Mouse (Mus musculus) Patski (cell line): ENCODE measurements around the gene Lin37. TPM values are rescaled to one million over a fixed set of nuclear protein-coding genes. Genes with fewer than 3 reads are reported as not detected.

ENCODE experiments used
- ATAC-seq: fragments of 100-300 bp; one replicate; pipeline ENCODE4 v1.8.0; 2021
- CTCF ChIA-PET: fragments of 350-600 bp; sonication (Branson Sonifier 250); formaldehyde crosslinking; loops from one replicate; lab custom pipeline; 2022; ENCODE audit warnings: inconsistent platforms; lab: Charles Lee
- POLR2A ChIA-PET: fragments of 350-600 bp; sonication (Branson Sonifier 250); formaldehyde crosslinking; loops from one replicate; lab custom pipeline; 2022; ENCODE audit warnings: antibody characterized with exemption, inconsistent platforms; lab: Charles Lee
- DNase-seq: peaks from one replicate; pipeline ENCODE4 v3.0.0-alpha.2; 2011; ENCODE audit warnings: low read depth, low spot score
- H3K27me3 ChIP-seq: fragments of 371-371 bp; one replicate; pipeline ENCODE4 v1.5.1; 2021
- CTCF ChIP-seq: fragments of 100-300 bp; IDR thresholded peaks from one replicate; pipeline ENCODE4 v1.5.1; 2021
- in situ Hi-C: fragments of 300-500 bp; cut with MboI; formaldehyde crosslinking; loops from 3 replicates; pipeline ENCODE4 v1.11.1; 2018; ENCODE audit warnings: low pct_unique_long_range_greater_than_20kb, mixed read lengths
- polyA plus RNA-seq: library from polyadenylated mRNA; unstranded; gene quantifications from one replicate; pipeline ENCODE4 v1.2.3, GENCODE M21; 2021

Gene Lin37
- polyA plus RNA-seq, 1 experiment from 2014 or later = 36.4 TPM

DNA sequence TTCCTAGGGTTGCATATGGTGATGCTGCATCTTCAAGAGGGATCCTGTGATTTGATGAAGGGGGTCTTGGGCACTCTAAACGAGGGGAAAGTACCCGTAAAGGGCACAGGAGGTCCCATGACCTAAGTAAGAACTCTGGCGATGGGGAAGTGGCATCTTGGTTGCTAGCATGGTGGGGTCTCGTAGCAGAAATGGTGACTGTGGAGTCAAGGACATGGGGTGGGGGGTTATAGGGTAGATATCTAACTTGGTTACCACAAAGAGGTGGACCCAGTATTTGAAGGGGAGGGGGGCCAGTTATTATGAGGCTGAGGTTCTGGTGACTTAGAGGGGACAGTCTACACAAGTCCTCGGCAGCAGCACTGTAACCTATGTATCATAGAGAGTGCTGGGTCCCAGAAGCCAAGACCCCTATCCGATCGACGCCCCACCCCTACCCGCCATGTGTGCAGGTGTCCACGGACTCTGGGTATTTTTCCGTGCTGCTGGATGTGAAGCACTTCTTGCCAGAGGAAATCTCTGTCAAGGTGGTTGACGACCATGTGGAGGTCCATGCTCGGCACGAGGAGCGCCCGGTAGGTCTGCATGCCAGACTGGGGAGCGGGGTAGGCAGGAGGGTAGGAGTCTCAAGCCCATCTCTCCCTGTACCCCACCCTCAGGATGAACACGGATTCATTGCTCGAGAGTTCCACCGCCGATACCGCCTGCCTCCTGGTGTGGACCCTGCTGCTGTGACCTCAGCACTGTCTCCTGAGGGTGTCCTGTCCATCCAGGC is 5.6 kb downstream of the Lin37 start:
- ChIA-PET CTCF (interaction anchor here (1.8 kb wide), 1 partner anchor 18 kb away, joined by 6 read pairs; no protein-coding TSS in a partner anchor), POLR2A (no interaction called here)
- DNase-seq (no peak), ATAC-seq (no peak)
- H3K27me3 ChIP-seq = no peaks in the 10 kb centered on the region
- TF ChIP-seq CTCF = no peak
- in situ Hi-C loops = loop anchor here (10.0 kb wide), 1 partner anchor 1729 kb away; the partner anchor contains the start of gene Ech1

DNA sequence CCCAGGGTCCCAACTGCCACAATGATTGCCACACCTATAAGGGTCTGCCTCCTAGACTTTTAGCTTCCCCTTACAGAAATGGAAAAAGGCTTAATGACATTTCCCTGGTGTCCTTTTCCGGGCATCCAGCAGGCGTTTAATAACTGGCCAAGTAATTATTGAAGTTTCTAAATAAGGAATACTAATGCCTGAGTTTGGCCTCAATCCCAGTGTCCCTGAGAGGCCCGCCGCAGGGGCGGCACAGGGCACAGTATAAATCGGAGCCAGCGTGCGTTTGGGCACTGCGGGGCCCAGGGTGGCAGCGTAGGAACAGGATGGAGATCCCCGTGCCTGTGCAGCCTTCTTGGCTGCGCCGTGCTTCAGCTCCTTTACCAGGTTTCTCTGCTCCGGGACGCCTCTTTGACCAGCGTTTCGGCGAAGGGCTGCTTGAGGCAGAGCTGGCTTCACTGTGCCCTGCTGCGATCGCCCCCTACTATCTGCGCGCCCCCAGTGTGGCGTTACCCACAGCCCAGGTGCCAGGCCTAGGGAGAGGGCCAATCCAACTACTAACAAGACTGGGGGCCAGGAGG is 6.5 kb downstream of the Lin37 start:
- no peak for TF ChIP-seq CTCF
- ChIA-PET POLR2A (interaction anchor here (0.7 to 1.0 kb wide), 3 partner anchors 10 to 32 kb away, joined by 3 read pairs; partner anchors contain the start of genes Gm49396 and U2af1l4), CTCF (interaction anchor here (0.8 to 1.8 kb wide), 3 partner anchors 16 to 62 kb away, joined by 3 to 6 read pairs (median 6); no protein-coding TSS in a partner anchor)
- no peaks in the 10 kb centered on the region for H3K27me3 ChIP-seq
- DNase-seq = no peak
- in situ Hi-C loops = loop anchor here (10.0 kb wide), 1 partner anchor 1728 kb away; the partner anchor contains the start of gene Ech1
- ATAC-seq = no peak

DNA sequence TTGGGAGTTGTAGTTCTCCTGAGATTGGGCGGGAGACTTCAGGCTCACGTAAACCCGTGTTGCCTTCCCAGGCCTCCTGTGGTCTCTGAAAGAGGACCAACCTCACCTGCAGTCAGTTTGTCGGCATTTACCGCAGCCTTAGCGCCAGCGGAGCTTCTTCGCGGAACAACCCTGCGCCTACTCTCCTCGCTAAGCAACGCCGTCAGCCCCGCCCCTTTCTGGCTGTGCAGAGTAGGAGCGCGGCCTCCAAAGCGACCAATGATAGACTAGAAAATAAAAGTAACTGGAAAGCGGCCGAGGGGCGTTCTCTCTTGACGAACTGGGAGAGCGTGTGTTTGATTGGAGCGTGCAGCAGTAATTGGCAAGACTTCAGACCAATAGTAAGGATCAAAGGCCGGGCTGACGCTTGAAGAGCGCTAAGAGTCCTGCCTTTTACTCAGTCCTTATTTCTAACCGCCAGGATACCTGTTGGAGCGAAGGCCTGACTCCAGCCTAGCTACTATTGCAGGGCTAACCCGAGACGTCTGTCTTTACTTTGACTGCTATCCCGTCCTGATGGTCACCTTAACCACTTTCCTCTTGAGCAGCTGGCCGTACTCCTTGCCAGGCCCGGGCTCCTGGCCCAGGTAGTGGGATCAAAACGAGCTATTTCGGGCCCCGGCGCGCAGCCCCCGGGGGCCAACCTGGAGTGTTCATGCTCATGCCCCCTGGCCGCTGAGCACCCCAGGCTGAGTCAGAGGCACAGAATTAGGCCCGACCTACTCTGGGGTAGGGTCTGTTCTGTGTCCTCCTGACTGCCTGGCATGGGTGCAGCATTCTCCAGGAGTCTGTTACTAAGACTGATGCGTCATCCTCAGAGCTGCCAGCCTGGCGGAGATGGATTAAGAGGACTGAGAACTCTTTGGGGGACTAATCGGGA is 7.3 kb downstream of the Lin37 start, which contains the start of the genes Hspb6 and Proser3:
Gene Hspb6, plus strand, starts transcription at position 77 of the 919 bp plus-strand sequence.
Gene Proser3, minus strand, starts transcription at position 198 of the 919 bp plus-strand sequence.
- peak; percentile 94 for DNase-seq
- in situ Hi-C loops = loop anchor here (10.0 kb wide), 1 partner anchor 1728 kb away; the partner anchor contains the start of gene Ech1
- ChIA-PET CTCF (interaction anchor here (0.8 to 1.8 kb wide), 4 partner anchors 16 to 61 kb away, joined by 3 to 6 read pairs (median 6); no protein-coding TSS in a partner anchor), POLR2A (interaction anchor here (0.7 to 1.0 kb wide), 3 partner anchors 10 to 33 kb away, joined by 3 read pairs; partner anchors contain the start of genes Gm49396 and U2af1l4)
- TF ChIP-seq CTCF = no peak
- H3K27me3 ChIP-seq = no peaks in the 10 kb centered on the region
- peak; percentile 97 for ATAC-seq

DNA sequence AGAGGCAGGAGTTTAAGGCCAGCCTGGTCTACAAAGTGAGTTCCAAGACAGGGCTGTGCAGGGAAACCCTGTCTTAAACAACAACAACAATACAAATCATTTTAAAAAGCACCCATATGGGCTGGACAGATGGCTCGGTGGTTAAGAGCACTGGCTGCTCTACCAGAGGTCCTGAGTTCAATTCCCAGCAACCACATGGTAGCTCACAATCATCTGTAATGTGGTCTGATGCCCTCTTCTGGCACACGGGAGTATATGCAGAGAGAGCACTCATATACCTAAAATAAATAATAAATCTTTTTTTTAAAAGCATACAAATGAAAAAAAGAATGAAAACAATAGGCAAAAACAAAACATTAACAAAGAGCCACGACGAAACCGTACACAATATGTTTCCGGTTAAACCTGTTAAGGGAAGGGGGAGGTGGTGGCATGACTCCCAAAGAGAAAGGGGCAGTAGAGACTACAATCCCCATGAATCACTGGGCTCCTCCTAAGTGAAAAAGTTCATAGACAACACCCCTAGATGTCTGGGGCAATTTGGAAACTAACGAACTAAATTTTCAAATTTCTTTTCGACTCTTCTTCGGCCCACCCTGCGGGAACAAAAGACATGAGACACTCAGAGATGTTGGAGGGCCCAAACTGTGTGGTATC is 8.1 kb downstream of the Lin37 start:
- no peaks in the 10 kb centered on the region for H3K27me3 ChIP-seq
- in situ Hi-C loops = loop anchor here (10.0 kb wide), 1 partner anchor 1727 kb away; the partner anchor contains the start of gene Ech1
- ChIA-PET POLR2A (interaction anchor here (0.6 kb wide), 1 partner anchor 60 kb away, joined by 3 read pairs; no protein-coding TSS in a partner anchor), CTCF (interaction anchor here (0.7 to 1.3 kb wide), 2 partner anchors 22 to 59 kb away, joined by 3 to 5 read pairs; no protein-coding TSS in a partner anchor)
- ATAC-seq = peak; percentile 49
- DNase-seq = no peak
- no peak for TF ChIP-seq CTCF

DNA sequence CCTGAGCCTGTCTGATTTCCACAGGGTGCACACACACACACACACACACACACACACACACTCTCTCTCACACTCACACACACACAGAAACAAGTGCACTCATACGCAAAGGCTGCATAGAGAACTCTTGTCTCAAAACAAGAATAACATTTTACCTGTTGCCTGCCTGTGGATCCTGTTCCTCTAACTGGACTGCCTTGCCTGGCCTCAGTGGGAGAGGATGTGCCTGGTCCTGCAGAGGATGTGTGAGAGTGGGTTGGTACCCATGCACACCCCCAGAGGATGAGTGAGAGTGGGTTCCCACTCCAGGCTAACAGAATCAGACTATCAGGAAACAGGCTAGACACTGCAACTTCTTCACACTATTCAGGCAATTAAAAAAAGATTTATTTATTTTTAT is 9.0 kb downstream of the Lin37 start:
- in situ Hi-C loops = loop anchor here (10.0 kb wide), 1 partner anchor 1726 kb away; the partner anchor contains the start of gene Ech1
- CTCF ChIA-PET = interaction anchor here (1.3 kb wide), 1 partner anchor 21 kb away, joined by 5 read pairs; no protein-coding TSS in a partner anchor
- ATAC-seq = no peak
- H3K27me3 ChIP-seq = no peaks in the 10 kb centered on the region
- no peak for TF ChIP-seq CTCF
- POLR2A ChIA-PET = interaction anchor here (0.6 kb wide), 2 partner anchors 59 to 60 kb away, joined by 3 read pairs; no protein-coding TSS in a partner anchor
- no peak for DNase-seq

DNA sequence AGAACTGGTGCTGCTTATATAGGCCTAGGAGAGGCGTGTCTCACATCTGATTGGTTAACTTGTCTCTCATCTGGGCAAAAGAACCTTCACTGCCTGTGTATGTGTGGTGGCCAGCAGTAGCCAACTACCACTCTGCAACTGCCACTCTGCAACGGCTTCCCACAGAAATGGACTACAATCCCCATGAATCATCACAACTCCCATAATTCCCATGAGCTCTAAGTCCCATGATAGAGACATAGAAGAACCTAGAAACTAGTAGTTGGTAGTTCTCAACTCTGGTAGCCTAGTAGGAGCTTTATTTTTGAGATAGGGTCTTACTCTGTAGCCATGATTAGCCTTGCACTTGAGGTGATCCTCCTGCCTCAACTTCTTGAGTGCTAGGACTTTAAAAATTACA is 9.8 kb downstream of the Lin37 start:
- ATAC-seq = no peak
- POLR2A ChIA-PET = no interaction called here
- in situ Hi-C loops = loop anchor here (5.0 to 10.0 kb wide), 2 partner anchors 58 to 1725 kb away; partner anchors contain the start of genes Ech1 and Prodh2
- DNase-seq = no peak
- TF ChIP-seq CTCF = no peak
- CTCF ChIA-PET = no interaction called here
- H3K27me3 ChIP-seq = no peaks in the 10 kb centered on the region

DNA sequence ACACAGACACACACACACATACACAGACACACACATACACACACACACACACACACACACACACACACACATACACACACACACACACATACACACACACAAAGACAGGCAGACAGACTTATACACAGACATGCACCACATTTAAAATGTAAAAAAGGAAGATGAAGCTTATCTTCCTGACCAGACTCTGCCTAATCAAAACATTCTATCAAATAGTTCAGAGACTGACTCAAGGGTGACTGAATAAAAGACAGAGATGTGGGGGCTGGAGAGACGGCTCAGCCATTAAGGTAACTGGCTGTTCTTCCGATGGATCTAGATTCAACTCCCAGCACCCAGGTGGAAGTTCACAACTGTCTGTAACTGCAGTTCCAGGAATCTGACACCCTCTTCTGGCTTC is 15.3 kb downstream of the Lin37 start:
- DNase-seq = no peak
- no peaks in the 10 kb centered on the region for H3K27me3 ChIP-seq
- ChIA-PET CTCF (no interaction called here), POLR2A (no interaction called here)
- TF ChIP-seq CTCF = no peak
- ATAC-seq = no peak
- in situ Hi-C loops = no loop called here

DNA sequence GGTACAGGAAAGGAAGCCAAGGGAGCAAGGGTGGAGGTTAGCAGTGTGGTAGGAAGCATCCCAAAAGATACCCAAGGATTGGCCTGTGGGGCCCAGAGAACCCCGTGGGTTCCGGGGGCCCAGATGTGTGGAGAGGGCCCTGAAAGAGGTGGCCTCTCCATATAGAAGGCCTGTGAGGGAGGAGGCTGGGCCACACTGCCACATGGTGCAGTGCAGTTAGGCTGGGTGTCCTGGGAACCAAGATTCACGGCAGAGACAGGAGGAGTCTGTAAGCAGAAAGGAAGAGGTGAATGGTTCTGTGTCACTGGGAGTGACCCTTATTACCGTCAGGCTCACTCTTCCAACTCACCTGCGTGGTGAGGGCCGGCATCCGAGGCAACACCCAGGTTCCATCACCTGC is 19.1 kb downstream of the Lin37 start:
- POLR2A ChIA-PET = no interaction called here
- CTCF ChIA-PET = interaction anchor here (1.2 kb wide), 1 partner anchor 11 kb away, joined by 3 read pairs; no protein-coding TSS in a partner anchor
- ATAC-seq = no peak
- TF ChIP-seq CTCF = no peak
- no peaks in the 10 kb centered on the region for H3K27me3 ChIP-seq
- no peak for DNase-seq
- in situ Hi-C loops = no loop called here
